Mouse (Mus musculus): ENCODE results near the gene Ppm1b.
A peak's percentile ranks its signal among the peaks of the same experiment; 100 is the strongest.
"Not testable (repeated sequence)": the region's sequence is repeated elsewhere in the genome, so short reads cannot be mapped to it uniquely, and the experiment has no call there.

Ppm1b gene

GRCm38 (mm10) chr17:84956441-84956840, at the start of gene Ppm1b:
TSS of gene Ppm1b (plus strand) at chr17:84956741.
- DNase-seq (ENCODE audit: low read depth, low spot score): no peak

GRCm38 (mm10) chr17:84921666-84922376, 34.7 kb upstream of the Ppm1b start:
- DNase-seq (ENCODE audit: low read depth, low spot score): peak; percentile 77

GRCm38 (mm10) chr17:84924779-84925178, 31.8 kb upstream of the Ppm1b start:
- DNase-seq (ENCODE audit: low read depth, low spot score): no peak

GRCm38 (mm10) chr17:84926233-84926632, 30.3 kb upstream of the Ppm1b start:
- DNase-seq (ENCODE audit: low read depth, low spot score): peak; percentile 62

- no peak for DNase-seq (ENCODE audit: low read depth, low spot score)
Observed at GRCm38 (mm10) chr17:84927580-84927979, 29.0 kb upstream of the Ppm1b start.

GRCm38 (mm10) chr17:84932943-84933342, 23.6 kb upstream of the Ppm1b start:
- no peak for DNase-seq (ENCODE audit: low read depth, low spot score)

GRCm38 (mm10) chr17:84933968-84934367, 22.6 kb upstream of the Ppm1b start:
- no peak for DNase-seq (ENCODE audit: low read depth, low spot score)

- not testable (repeated sequence) for DNase-seq (ENCODE audit: low read depth, low spot score)
Observed at GRCm38 (mm10) chr17:84935620-84936019, 20.9 kb upstream of the Ppm1b start.

GRCm38 (mm10) chr17:84936301-84936700, 20.2 kb upstream of the Ppm1b start:
- DNase-seq (ENCODE audit: low read depth, low spot score): no peak

- no peak for DNase-seq (ENCODE audit: low read depth, low spot score)
Observed at GRCm38 (mm10) chr17:84936809-84937208, 19.7 kb upstream of the Ppm1b start.

- DNase-seq (ENCODE audit: low read depth, low spot score): no peak
Observed at GRCm38 (mm10) chr17:84937220-84937619, 19.3 kb upstream of the Ppm1b start.

GRCm38 (mm10) chr17:84938215-84938614, 18.3 kb upstream of the Ppm1b start:
- DNase-seq (ENCODE audit: low read depth, low spot score): no peak

- no peak for DNase-seq (ENCODE audit: low read depth, low spot score)
Observed at GRCm38 (mm10) chr17:84940017-84940731, 16.4 kb upstream of the Ppm1b start.

GRCm38 (mm10) chr17:84941291-84941868, 15.2 kb upstream of the Ppm1b start:
- DNase-seq (ENCODE audit: low read depth, low spot score): no peak

- DNase-seq (ENCODE audit: low read depth, low spot score): peak; percentile 60
Observed at GRCm38 (mm10) chr17:84942358-84943032, 14.0 kb upstream of the Ppm1b start.

- no peak for DNase-seq (ENCODE audit: low read depth, low spot score)
Observed at GRCm38 (mm10) chr17:84943033-84943393, 13.5 kb upstream of the Ppm1b start.

GRCm38 (mm10) chr17:84944348-84944747, 12.2 kb upstream of the Ppm1b start:
- no peak for DNase-seq (ENCODE audit: low read depth, low spot score)

- DNase-seq (ENCODE audit: low read depth, low spot score): no peak
Observed at GRCm38 (mm10) chr17:84952521-84952920, 4.0 kb upstream of the Ppm1b start.

GRCm38 (mm10) chr17:84953776-84954175, 2.8 kb upstream of the Ppm1b start:
- DNase-seq (ENCODE audit: low read depth, low spot score): no peak

GRCm38 (mm10) chr17:84954881-84955280, 1.7 kb upstream of the Ppm1b start:
- no peak for DNase-seq (ENCODE audit: low read depth, low spot score)

- DNase-seq (ENCODE audit: low read depth, low spot score): peak; percentile 95
Observed at GRCm38 (mm10) chr17:84956931-84957486, 468 bp downstream of the Ppm1b start.
